Mouse (Mus musculus): ENCODE measurements around the gene Rassf3. TPM values are rescaled to one million over a fixed set of nuclear protein-coding genes. Genes with fewer than 3 reads are reported as not detected.

Rassf3 gene
- total and polyA plus RNA-seq, 2 experiments = 13.4 to 20.0 TPM

DNA sequence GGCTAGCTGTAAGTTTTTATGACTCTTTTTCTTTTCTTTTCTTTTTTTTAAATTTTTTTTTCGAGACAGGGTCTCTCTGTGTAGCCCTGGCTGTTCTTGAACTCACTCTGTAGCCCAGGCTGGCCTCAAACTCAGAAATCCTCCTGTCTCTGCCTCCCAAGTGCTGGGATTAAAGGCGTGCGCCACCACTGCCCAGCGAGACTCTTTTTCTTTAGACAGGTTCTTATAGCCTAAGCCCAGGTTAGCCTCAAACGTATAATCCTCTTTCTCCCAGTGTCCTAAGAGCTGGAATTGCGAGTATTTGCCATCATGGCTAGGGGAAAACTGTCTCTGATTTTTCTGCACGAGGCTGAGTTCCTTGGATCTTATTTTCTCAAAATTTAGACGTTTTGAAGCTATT lies 112.9 kb downstream of the Rassf3 start:
- Histone ChIP-seq H3K27me3 (ENCODE audit: control insufficient read depth, insufficient read depth, low read length) (no peaks in the 10 kb centered on the region), H3K4me3 (ENCODE audit: insufficient read depth, low read depth, low read length) (no peak overlapping the region), H3K27ac (replicated peaks; ENCODE audit: insufficient read depth, low read depth, low read length) (no peak overlapping the region), H3K9ac (ENCODE audit: low read depth, low read length) (no peak overlapping the region), H3K79me2 (ENCODE audit: control insufficient read depth, insufficient read depth, low read length) (peaks cover 24% of the 10 kb centered on the region), H3K36me3 (ENCODE audit: control insufficient read depth, insufficient read depth, low read length) (no peaks in the 10 kb centered on the region), H3K4me1 (ENCODE audit: control insufficient read depth, insufficient read depth, low read length) (peaks cover 12% of the 10 kb centered on the region)
- DNase-seq (ENCODE audit: extremely low read depth, low read depth, low spot score) = no peak
- no peak for TF ChIP-seq POLR2A (IDR thresholded peaks at IDR 0.05; ENCODE audit: extremely low read depth, insufficient read depth, low read length)
- TF ChIP-seq CTCF (IDR thresholded peaks at IDR 0.05; ENCODE audit: low read depth, low read length) = no peak
- 88% methylated on average over 8 of the region's 8 CpGs for WGBS

DNA sequence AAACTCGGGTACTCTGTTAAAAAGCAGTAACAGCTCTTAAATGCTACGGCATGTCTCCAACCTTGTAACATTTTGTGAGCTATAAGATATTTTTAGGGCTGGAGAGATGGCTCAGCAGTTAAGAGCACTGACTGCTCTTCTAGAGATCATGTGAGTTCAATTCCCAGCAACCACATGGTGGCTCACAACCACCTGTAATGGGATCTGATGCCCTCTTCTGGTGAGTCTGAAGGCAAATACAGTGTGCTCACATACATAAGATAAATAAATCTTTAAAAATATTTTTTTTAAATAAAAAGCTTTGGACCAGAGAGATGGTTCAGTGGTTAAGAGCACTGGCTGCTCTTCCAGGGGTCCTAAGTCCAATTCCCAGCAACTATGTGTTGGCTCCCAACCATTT lies 115.8 kb downstream of the Rassf3 start:
- peaks cover 4% of the 10 kb centered on the region; the same call in 1 of the 2 replicates for H3K79me2 ChIP-seq (ENCODE audit: control insufficient read depth, insufficient read depth, low read length)
- no peak overlapping the region for H3K4me3 ChIP-seq (ENCODE audit: insufficient read depth, low read depth, low read length)
- no peaks in the 10 kb centered on the region for H3K27me3 ChIP-seq (ENCODE audit: control insufficient read depth, insufficient read depth, low read length)
- H3K27ac ChIP-seq (replicated peaks; ENCODE audit: insufficient read depth, low read depth, low read length) = no peak overlapping the region
- no peak for DNase-seq (ENCODE audit: extremely low read depth, low read depth, low spot score)
- no peak for TF ChIP-seq POLR2A (IDR thresholded peaks at IDR 0.05; ENCODE audit: extremely low read depth, insufficient read depth, low read length)
- no peak for TF ChIP-seq CTCF (IDR thresholded peaks at IDR 0.05; ENCODE audit: low read depth, low read length)
- H3K4me1 ChIP-seq (ENCODE audit: control insufficient read depth, insufficient read depth, low read length) = 0 out of 2 replicates have a peak, but pooled peaks cover 3% of the 10 kb centered on the region
- no peaks in the 10 kb centered on the region for H3K36me3 ChIP-seq (ENCODE audit: control insufficient read depth, insufficient read depth, low read length)
- WGBS = 96% methylated on average over 2 of the region's 2 CpGs
- H3K9ac ChIP-seq (ENCODE audit: low read depth, low read length) = no peak overlapping the region

Other genes starting within 250 kb of the Rassf3 start
- gene Tbc1d30, start 125.1 kb downstream of the Rassf3 start, total RNA-seq (2014; rRNA removed) = 8.4 and 10.7 TPM in 2 replicates
- gene Tbc1d30, start 125.1 kb downstream of the Rassf3 start, polyA plus RNA-seq (2012; rRNA removed) = 0.81 and 2.6 TPM in 2 replicates
- gene Gns, start 111.3 kb downstream of the Rassf3 start, total RNA-seq (2014; rRNA removed) = 84.0 and 102 TPM in 2 replicates
- gene Gns, start 111.3 kb downstream of the Rassf3 start, polyA plus RNA-seq (2012; rRNA removed) = 65.7 and 78.4 TPM in 2 replicates
- gene Tbk1, start 110.4 kb upstream of the Rassf3 start, total RNA-seq (2014; rRNA removed) = 24.7 and 25.3 TPM in 2 replicates
- gene Tbk1, start 110.4 kb upstream of the Rassf3 start, polyA plus RNA-seq (2012; rRNA removed) = 7.1 and 8.2 TPM in 2 replicates
- gene Xpot, start 150.0 kb upstream of the Rassf3 start, total RNA-seq (2014; rRNA removed) = 55.5 and 66.8 TPM in 2 replicates
- gene Xpot, start 150.0 kb upstream of the Rassf3 start, polyA plus RNA-seq (2012; rRNA removed) = 67.4 and 71.7 TPM in 2 replicates
- not detected in 2 replicates for gene D930020B18Rik, start 165.2 kb upstream of the Rassf3 start, total RNA-seq (2014; rRNA removed)
- gene D930020B18Rik, start 165.2 kb upstream of the Rassf3 start, polyA plus RNA-seq (2012; rRNA removed) = not detected in 2 replicates